Mouse (Mus musculus) heart, adult 2 months (tissue): ENCODE measurements at regions not wholly inside any gene's neighbourhood (a gene's known extent, or its start where the extent isn't known, plus 50 kb on each side); places are given as distances from the start of the nearest gene placed in this dataset.

Source experiments
- CTCF ChIP-seq: fragments of 200-600 bp; IDR thresholded peaks from 2 replicates; pipeline ENCODE4 v1.8.1; 2022; ENCODE audit warnings: antibody characterized with exemption, mild to moderate bottlenecking, moderate library complexity
- EP300 ChIP-seq: fragments of 200-500 bp; IDR thresholded peaks from 2 replicates; pipeline ENCODE4 v1.6.1; 2011; ENCODE audit warnings: low read depth, low read length, control low read depth; ENCODE audit not compliant: insufficient read depth

- TF ChIP-seq EP300 (no peak), CTCF (no peak)
Measured at GRCm38 (mm10) chr9:115739984-115740383, 169.3 kb upstream of the Gadl1 start.
